Mouse (Mus musculus) cerebellum, postnatal 4 days (tissue): ENCODE data around the gene Itgb6.

Source experiments
- DNase-seq, 2 experiments: peaks; one replicate each; pipeline ENCODE4 v3.0.0; 2022; ENCODE audit warnings: low spot score in 2 of 2, mixed read lengths in 1 of 2

Gene Itgb6

GRCm38 (mm10) chr2:60712891-60713290, 9.6 kb downstream of the Itgb6 start:
- no peak for DNase-seq

DNA sequence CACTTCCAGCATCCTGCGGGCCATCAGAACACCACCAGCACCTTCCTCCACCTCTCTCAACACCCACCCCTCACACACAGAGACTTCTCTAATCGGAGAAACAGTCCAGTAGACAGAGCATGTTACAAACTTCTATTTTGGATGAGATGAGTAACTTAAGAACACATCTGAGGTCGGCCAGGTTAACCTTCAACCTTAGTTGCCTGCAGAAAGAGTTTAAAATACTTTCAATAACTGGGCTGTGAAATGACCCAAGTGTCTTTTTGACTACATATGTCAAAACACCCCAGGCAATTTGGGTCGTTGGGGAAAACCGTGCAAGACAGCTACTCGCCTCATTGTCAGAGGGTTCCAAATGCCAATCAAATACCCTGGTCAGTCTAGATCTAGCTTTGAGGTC, 10.0 kb downstream of the Itgb6 start:
- no peak for DNase-seq

GRCm38 (mm10) chr2:60711098-60711880, 11.2 kb downstream of the Itgb6 start:
- no peak for DNase-seq

DNA sequence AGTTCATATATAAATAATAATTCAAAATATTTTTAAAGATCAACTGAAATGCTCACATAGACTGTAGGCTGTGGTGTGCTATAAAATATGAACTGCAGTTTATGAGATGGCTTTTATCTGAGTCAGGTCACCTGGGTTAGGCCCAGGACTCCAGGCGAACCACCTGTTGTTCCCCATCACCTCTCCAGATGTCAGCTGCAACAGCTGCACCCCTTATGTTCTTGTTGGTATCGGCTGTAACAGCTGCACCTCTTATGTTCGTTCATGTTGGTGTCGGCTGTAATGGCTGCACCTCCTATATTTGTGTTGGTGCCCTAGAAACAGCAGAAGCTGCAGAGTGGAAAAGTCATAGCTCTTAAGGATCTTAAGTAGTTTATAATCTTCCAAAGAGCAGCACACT, 12.1 kb downstream of the Itgb6 start:
- DNase-seq: no peak

DNA sequence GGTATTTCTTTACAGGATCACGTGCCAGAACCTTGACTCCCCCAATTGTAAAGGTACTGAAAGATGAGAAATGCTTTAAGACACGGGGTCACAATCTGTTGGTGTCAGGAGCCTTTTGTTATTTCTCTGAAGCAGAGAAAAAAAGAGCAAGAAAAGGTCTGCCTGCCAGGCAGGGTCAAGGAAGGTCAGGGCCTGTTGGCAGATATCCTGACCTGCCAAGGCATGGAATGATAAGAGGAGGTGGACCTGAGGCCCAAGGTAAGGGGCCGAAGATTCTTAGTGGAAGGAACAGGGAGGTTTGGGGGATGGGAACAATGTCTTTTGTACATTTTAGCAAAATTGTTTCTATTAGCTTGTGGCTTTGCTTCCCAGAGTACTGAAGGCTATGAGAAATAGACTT, 13.8 kb downstream of the Itgb6 start:
- no peak for DNase-seq

GRCm38 (mm10) chr2:60706866-60707265, 15.6 kb downstream of the Itgb6 start:
- no peak for DNase-seq

DNA sequence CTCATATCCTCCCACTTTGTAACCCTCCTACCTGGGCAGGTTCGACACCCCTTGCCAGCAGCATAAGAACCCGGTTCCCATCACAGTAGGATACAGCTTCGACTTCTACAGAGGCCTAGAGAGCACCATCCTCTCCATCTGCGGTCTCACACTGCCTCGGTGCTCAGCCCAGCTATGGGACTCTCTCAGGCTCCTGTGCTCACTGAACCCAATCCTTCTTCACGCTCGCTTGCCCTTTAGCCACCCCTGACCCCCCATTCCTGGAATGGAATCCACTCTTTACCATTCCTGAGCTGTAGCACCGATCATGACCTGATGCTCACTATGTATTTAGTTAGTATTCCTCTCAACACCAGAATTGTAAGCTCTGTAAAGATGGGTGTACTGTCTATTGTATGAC, 17.0 kb downstream of the Itgb6 start:
- no peak for DNase-seq

GRCm38 (mm10) chr2:60703315-60703714, 19.1 kb downstream of the Itgb6 start:
- DNase-seq: no peak

- no peak for DNase-seq
Observed at GRCm38 (mm10) chr2:60700956-60701355, 21.5 kb downstream of the Itgb6 start.

DNA sequence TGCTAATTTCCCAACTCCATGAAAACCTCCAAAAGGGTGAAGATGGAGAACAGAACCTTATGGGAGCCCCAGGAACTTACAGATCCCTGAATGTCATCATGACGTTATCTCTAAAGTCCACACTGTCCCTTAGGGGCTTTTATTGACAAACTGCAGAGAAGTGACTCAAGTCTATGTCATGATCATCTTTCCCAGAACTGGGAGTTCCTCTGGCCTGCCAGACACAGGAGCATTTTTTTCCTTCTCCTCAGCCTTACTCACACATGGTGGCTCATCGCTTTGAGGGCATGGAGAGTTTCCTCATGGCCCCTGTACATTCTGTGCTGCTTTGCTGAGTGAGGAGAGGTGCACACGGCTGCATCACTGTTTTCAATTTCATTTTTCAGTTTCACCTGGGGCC, 22.4 kb downstream of the Itgb6 start:
- no peak for DNase-seq

- no peak for DNase-seq
Observed at GRCm38 (mm10) chr2:60699591-60699990, 22.9 kb downstream of the Itgb6 start.

DNA sequence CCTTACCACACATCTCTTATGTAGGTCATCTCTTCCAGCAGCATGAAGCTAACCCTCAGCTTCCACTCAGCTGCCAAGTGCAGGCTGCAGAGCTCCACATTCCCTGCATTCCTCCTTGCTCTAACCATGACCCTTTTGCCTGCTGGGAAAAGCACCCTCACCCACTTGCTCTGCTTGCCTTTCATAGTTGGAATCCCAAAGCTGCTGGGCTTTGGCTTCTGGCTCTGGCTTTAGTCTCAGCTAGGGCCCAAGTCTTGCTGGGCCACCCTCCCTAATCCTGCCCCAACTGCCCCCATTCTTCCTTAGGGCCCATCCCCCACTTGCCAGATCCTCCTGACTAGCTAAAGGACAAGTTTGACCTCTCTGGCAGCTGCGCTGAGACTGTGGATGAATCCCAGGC, 24.3 kb downstream of the Itgb6 start:
- no peak for DNase-seq

DNA sequence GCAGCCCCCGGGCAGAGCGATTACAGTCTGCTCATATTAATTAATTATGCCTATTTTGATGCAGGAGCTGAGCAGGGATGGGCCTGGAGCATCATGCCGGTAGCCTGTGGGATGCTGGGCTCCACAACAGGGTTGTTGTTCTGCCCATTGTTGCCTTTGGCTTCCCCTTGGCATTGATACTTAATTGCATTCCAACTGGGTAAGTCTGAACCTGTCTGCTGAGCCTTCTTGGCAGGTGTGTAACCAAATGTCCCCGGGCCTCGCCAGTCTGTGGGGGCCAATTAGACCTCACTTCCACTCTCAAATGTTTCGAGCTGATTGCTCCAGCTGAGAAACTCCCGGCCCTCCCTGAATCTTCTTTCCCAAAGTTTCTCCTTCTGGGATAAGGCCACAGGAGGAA, 24.9 kb downstream of the Itgb6 start:
- DNase-seq: no peak

GRCm38 (mm10) chr2:60696559-60696958, 25.9 kb downstream of the Itgb6 start:
- no peak for DNase-seq

DNA sequence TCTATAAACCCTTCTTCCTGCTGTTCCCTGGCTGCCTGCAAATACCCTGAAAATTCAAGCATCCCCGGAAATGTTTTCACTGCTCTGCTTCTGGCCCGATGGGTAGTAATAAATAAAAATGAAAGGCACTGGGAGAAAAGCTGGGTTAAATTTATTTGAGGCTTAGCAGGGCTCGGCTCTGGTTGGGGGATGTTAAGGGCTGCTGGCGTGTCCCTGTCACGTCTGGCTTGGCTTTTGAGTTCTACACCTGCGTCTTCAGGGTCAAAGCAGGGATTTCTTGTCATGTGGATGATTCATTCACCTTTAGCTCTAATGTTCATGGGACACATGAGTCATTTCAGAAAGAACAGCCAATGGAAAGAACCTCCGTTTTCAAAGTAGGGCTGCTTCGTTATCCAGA, 26.7 kb downstream of the Itgb6 start:
- DNase-seq: no peak

GRCm38 (mm10) chr2:60694563-60694962, 27.9 kb downstream of the Itgb6 start:
- DNase-seq: no peak

DNA sequence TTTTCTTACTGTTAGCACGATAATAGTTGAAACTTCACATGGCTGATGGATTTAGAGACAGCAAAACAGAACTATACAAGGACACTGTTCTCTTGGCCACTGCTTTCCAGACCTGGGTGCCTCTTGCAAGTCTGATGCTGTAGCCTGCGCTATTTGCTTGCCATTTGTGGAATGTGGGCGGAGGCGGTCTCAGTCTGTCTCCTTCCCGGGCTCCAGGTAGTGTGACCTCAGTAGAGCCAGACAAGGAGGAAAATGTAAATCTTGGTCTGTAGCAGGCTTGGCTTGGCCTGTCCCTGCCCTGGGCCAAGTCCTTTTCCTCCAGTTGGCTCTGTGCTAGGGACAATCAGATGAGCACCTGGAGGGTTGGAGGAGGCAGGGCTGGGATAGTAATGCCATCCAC, 30.2 kb downstream of the Itgb6 start:
- no peak for DNase-seq

- no peak for DNase-seq
Observed at GRCm38 (mm10) chr2:60690212-60690611, 32.2 kb downstream of the Itgb6 start.

DNA sequence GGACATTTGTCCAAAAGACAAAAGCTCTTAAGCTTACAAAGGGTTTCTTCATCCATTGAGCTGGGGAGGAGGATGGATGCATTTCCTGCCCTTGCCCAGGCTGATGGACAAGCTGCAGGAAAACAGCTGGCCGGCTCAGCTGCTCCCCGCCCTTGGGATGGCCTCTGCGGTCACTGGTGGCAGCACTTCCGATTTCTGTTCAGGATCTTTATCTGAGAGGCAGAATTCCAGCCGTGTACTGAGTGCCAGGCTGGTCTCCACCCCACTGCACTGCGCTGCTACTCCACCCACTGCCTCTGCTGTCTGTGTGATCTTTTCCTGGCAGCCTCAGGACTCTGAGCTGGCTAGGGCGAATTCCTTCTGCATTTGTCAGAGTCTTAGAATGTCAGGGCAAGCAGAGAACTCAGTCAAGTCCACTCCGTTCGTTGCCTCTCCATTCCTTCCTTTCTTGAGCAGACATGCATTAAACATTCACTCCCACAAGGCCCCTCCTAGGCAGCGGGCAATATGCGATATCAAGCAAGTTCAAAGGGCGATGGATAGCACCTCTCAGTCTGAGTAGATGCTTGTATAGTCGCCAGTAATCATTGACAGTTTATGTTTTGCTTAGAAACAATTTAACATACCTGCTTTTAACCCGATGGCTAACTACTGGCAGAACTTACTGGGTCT, 33.4 kb downstream of the Itgb6 start:
- DNase-seq: no peak

DNA sequence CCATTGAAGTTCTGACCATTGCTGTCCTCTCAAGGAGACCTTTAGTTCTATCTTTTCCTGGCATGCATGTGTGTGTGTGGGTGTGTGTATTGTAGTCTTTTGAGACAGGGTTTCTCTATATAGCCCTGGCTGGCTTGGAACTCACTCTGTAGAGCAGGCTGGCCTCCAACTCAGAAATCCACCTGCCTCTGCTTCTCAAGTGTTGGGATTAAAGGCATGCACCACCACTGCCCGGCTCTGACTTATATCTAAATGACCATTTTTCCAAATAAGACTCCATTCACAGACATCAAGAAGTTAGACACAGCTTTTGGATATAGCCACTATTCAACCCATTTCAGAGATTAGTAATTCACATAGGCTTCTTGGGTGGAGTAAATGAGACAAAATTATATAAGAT, 34.3 kb downstream of the Itgb6 start:
- no peak for DNase-seq

- no peak for DNase-seq
Observed at GRCm38 (mm10) chr2:60685973-60686372, 36.5 kb downstream of the Itgb6 start.

DNA sequence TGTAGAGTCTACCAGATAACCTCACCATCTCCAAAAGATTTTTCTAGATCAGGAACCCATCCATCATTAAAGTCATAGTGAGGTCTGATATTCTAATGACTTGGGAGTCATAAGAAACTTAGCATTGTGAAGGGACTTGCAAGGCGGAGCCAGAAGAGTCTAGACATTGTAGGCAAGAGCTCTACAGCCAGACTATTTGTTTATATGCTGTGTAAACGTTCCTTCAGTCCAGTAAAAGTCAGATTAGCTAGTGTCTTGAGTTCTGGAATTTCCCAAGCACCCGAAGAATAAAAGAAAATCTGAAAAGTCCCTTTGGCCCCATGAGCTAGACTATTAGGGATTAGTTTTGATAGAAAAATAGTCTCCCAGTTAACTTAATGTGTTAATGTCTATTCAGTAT, 38.3 kb downstream of the Itgb6 start:
- DNase-seq: no peak

- no peak for DNase-seq
Observed at GRCm38 (mm10) chr2:60682554-60682953, 39.9 kb downstream of the Itgb6 start.

- DNase-seq: no peak
Observed at GRCm38 (mm10) chr2:60674413-60674812, 48.0 kb downstream of the Itgb6 start.
